Mouse (Mus musculus): ENCODE data around the gene Gramd4.

Gramd4 gene

DNA sequence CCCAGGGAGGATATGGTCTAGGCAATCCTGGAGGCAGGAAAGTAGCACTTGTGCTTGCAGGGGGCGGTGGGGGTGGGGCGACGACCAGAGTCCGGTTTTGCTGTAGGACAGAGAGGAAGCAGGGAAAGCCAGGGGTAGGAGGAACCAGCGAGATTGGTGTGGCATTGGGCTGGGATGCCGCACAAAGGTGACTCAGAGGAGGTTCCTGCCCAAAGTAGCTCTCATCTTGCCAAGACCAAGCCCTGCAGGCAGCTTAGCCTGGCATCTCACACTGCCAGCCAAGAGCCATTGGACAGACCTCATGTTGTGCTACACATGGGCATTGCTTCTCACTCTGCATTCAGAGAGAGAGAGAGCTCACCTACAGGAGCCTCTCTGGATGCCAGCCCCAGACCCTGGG, at the start of gene Gramd4:
TSS of gene Gramd4 (plus strand) at position 283 of the 400 bp plus-strand sequence.
- DNase-seq (ENCODE audit: low spot score in 2 of 2) = no peak

DNA sequence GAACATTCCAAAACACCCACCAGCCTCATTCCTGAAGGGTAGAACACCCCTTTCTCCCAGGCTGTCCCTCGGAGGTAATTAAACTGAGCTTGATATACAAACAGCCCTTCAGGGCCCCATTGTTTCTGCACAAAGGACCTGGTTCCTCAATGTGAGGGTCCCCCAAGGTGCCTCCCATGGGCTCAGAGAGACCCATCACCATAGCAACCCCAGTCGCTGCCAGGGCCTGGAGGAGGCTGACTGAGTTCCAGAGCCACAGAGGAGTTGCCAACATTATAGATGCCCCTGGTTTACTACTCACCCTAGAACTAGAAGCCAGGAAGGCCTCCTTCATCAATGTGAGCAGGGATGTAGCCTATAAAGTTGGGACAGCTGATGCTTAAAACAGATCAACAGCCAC, 44.4 kb upstream of the Gramd4 start:
- no peak for DNase-seq (ENCODE audit: low spot score in 2 of 2)

DNA sequence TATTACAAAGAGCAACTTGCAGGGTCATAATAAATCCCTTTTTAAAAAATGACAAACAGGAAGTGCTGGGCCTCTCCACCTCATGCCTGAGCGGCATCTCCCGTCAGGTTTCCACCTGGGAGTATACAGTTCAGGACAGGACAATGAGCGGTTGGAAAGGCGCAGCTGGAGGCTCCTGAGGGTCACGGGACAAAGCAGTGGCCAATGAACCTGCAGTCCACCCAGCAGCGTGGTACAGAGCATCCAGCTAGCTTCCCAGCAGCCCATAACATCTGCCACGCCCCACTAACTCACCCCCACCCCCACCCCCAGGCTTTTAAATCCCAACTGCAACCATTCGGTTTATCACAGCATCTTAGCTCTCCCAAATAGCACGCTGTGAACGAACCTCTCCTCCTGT, 43.8 kb upstream of the Gramd4 start:
- no peak for DNase-seq (ENCODE audit: low spot score in 2 of 2)

DNA sequence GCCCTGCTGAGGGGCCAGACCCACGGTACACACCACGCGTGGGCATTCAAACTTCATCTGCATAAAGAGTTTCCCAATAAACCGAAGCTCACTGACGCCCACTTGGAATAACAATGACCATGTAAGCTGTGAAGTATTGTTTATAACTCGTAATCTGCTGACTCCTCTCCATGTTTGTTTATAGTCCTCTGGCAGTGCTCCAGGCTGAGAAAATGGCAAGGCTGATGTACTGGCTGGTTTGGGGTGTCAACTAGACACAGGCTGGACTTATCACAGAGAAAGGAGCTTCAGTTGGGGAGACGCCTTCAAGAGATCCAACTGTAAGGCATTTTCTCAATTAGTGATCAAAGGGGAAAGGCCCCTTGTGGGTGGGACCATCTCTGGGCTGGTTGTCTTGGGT, 42.5 kb upstream of the Gramd4 start:
- DNase-seq (ENCODE audit: low spot score in 2 of 2) = no peak

DNA sequence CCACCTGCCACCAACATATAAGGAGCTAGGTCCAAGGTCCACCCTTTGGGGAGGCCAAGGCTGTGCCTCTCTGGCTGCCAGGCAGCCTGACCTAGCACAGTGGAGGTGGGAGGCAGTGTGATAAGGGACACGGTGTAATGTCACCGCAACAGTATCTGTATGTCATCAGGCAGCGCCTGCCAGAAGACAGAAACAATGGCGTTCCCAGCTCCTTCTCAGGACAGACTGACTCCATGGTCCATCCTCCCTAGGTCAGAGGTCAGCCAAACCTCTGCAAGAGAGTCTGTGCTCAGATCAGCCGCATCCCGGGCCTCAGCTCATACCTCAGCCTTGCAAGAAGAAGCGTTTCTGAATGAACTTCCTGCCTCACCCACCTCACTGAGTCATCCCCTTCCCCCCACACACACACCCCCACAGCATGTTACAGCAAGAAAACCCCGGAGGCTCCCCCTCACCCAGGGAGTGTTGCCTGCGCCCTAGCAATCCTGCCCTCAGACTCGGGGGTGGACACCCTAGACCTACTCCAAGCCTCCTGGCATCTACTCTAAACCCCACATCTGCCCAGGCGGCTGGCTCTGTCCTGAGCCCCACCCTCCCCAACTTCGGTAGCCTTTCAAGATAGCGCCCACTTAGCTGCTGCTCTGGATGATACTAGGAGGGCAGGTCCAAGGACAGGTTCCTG, 41.5 kb upstream of the Gramd4 start:
- no peak for DNase-seq (ENCODE audit: low spot score in 2 of 2)

DNA sequence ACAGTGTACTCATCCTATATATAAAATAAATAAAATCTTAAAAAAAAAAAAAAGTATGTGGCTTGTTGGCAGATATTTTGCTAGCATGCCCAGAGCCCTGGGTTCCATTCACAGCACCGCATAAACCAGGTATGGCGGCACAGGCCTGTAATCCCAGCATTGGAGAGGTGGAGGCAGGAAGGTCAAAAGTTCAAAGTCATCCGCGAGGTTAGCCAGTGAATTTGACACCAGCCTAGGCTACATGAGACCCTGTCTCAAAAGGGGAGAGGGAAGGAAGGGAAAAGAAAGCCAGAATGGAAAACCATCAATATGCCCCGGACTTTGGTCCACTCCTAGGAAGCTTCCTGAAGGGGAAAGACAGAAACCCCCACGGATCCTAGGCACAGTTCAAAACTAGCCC, 40.2 kb upstream of the Gramd4 start:
- no peak for DNase-seq (ENCODE audit: low spot score in 2 of 2)

DNA sequence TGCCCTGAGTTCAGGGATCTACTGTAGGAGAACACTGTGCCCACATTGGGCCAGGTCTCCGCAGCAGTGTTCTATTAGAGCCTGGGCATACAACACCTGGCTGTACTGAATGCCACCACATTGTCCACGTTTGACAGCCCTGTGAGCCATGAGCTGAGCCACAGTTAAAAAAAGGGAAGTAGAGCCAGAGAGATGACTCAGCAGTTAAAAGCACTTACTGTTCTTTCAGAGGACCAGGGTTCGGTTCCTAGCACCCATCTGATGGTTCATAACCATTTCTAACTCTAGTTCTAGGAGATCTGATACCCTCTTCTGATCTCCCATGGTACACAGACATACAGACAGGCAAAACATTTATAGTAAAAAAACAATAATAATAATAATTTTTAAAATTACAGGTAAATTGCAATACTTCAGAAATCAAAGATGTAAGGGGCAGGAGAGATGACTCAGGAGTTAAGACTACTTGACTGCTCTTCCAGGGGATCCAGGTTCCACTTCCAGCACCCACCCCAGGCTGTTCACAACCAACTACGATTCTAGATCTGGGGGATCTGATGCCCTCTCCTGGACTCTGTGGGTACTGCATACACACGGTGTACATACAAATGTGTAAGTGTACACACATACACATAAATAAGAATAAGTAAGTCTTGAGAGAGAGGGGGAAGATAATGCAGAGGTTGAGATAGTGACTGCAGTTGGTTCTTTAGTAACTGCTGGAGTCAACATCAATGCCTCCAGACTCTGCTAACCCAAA, 38.6 kb upstream of the Gramd4 start:
- no peak for DNase-seq (ENCODE audit: low spot score in 2 of 2)

DNA sequence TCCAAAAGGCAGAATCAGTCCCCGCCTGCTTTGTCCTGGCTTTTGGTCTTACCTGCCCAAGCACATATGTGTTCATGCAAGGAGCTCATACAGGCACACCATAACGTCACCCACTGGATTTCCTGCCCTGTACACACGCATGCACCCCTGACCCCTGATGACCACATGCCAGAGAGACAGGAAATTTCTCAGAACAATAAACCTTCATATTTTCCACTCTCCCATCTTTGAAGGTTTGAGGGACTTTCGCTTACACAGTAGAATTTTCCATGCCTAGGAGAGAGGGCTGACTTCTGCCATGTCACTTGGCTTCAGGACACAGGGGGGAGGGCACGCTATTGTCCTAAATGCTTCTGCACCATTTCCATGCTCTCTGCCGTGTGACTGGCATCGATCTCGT, 37.5 kb upstream of the Gramd4 start:
- DNase-seq (ENCODE audit: low spot score in 2 of 2) = no peak

DNA sequence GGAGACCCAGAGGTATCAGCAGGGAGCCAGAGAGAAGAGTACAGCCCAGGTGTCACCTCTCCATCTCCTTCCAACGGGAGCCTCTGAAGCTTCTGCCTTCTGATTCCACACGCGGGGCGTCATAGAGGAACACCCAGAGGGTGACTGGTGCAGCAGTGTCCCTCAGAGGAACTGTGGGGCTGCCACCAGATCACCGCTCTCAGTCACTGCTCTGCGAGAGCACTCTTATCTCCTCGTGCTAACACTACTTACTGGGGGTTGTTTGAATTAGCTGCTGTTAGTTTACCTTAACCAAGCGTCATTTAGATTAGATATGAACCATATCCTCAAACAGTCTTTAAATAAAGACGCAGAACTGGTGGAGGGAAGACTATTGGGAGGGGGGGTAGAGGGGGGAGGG, 36.2 kb upstream of the Gramd4 start:
- no peak for DNase-seq (ENCODE audit: low spot score in 2 of 2)

DNA sequence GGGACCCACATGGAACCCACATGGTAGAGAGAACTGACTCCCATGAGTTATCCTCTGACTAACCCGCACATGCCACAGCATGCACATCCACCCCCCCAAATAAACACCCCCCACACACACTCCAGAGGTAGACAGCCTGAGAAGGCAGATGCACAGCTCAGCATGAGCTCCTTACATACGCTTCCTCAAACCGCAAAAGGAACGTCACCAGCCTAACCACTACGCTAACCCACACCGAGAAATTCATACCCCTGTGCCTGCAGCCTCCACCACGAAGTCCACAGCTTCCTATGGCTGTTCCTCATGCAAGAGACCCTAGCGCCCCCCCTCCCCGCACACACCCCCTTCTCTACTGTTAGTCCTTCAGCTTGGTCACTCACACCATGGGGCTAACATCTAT, 35.5 kb upstream of the Gramd4 start:
- DNase-seq (ENCODE audit: low spot score in 2 of 2) = no peak

DNA sequence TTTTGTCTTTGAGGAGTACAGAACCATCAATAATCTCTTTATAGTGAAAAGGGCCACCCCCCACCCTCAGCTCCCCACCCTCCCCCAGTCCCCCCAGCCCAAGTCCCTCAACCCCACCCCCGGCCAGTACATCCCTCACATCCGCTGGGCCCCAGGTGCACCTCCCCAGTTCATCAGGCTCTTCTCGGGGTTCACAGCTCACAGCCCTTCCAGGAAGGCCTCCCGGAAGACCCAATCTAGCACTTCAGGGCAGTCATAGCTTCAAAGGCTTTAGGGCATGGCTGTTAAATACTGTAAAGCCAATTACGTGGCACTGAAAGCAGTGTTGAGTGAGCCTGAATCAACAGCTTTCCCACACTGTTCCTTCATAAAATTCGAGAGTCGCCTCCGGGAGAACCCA, 29.6 kb upstream of the Gramd4 start:
- no peak for DNase-seq (ENCODE audit: low spot score in 2 of 2)

DNA sequence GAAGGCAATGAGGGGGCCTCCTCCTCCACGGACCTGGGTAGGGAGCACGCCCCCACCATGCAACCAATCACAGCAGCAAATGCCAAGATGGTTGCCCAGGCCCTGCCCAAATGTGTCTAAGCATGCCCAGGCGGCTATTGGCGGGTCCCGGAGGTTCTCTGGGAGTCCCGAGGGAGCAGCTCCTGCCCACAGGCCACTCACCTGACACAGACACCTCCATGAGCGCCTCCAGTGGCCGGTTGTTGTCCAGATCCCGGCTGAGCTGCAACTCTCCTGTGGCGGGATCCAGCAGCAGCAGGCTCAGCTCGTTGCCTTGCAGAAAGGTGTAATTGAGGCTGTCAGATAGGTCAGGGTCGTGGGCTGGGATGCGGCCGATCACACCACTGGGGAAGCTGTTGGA, 27.5 kb upstream of the Gramd4 start:
- no peak for DNase-seq (ENCODE audit: low spot score in 2 of 2)

DNA sequence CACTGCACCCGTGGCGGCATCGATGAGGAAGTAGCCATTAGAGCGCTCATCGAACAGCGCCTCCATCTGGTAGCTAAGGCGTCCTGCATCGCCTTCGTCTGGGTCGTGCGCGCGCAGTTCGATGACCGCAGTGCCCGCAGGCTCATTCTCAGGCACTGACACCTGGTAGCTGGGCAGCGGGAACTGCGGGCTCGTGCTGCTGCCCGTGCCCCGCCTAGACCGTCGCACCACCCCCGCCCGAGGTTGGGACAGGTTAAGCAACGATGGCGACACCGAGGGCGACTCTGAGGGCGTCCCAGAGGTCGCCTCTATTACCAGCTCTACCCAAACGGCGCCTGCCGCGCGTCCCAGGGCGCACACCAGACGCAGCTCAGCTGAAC, 24.7 kb upstream of the Gramd4 start:
- no peak for DNase-seq (ENCODE audit: low spot score in 2 of 2)

DNA sequence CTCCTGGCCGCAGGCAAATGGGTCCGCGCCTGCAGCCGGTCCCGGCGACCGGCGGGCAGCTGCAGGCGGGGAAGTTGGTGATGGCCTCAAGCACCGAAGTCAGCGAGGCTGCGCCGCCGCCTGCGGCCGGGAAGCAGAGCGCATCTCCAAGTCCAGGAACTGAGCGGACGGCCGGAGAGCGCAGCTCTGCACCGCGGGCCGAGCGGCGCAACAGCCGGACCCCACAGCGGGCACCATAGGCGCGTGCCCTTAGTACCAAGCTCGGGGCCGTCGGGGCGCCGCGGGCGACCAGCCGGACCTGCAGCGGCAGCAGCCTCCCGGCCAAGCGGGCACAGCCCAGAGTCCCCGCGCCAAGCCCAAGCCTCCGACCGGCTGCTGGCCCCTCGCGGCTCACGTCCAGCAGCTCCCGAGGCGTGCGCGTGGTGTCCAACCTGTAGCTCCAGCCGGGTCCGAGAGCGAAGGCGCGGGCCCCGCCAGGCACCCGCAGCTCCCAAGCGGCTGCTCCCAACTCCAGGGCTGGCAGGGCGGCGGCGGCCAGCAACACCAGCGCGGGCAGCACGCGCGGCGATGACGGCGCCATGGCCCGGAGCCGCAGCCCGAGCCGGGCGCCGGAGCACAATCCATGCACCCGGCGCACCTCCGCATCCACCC, 24.2 kb upstream of the Gramd4 start, which contains the start of gene Celsr1:
TSS of gene Celsr1 (minus strand) at position 587 of the 651 bp plus-strand sequence.
- DNase-seq (ENCODE audit: low spot score in 2 of 2) = no peak

DNA sequence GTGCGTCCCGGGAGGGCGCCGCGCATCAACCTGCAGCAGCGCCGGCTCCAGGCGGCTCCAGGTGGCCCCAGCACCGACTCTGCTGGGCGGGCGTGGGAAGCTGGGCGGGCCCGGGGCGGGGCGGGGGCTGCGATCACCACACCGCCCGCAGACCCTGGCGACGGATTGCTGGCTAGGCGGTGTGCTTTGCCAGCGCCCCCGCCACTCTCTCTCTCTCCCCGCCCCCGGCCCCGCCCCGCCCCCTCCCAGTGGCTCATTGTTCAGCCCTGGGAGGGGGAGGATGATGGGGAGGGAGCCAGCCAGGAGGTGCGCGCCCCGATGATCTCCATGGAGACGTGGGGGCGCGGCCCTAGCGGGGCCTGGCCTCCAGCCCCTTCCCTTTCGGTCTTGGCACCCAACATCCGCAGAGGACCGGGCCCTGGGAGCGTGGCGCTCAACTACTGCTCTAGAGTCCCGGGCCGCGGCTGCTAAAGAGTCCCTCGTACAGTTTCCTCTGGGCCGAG, 23.4 kb upstream of the Gramd4 start:
- DNase-seq (ENCODE audit: low spot score in 2 of 2) = no peak

DNA sequence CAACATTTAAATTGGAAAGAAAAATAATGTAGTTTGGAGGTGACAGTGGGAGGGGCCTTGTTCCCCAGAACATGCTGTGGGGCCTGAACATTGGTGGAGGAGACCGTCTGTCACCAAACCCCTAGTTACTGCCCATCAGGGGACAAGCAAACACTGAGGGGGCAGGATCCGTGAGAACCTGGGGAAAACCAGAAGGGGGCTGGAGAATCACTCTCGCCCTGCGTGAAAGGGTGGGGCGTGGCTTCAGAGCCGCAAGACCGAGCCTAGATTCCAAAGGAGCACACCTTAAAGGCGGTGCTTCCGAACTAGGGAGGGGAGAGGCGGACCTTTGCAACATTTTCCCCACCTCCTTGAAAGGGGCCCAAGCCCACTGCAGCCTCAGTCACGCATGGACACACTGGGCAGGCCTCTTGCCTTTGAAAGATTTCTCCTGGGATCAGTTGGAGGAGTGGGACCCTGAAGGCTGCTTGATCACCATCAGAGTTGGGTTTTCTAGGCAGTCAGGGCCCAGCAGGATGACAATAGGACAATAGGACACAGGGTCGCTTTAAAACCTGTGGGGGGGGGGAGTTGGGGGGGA, 22.6 kb upstream of the Gramd4 start:
- DNase-seq (ENCODE audit: low spot score in 2 of 2) = no peak

DNA sequence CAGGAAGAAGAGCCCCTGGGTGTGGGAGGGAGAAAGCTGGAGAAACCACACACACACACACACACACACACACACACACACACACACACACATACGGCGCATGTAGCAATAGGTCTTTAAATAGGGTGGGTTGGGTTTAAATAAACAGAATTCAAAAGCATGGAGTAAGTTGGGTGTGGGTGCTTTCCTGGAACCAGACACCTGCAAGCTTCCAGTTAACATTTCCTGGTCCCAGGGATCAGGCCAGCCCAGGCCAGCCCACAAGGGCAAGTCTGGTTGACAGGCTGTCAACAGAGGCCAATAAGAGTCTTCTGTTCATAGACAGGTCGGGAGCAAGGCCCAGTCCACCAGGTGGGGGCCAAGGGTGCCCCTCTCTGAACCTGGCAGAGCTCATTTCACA, 21.6 kb upstream of the Gramd4 start:
- DNase-seq (ENCODE audit: low spot score in 2 of 2) = no peak

DNA sequence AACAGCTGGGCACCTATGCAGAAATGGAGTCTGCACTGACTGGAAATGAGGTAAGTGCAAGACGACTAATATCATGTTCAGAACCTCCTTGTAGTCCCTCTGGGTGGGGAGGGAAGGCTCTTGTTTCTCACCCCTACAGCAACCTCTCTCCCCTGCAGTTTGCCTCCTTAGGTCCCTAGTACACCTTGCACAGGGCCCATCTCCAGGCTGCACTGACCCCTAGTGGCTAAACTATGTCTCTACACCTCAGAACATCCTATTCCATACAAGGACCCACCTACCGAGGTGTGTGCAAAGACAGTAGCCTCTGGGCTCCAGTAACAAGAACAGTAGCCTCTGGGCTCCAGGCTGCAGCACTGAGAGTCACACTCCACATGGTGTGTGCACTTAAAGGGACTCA, 18.7 kb upstream of the Gramd4 start:
- DNase-seq (ENCODE audit: low spot score in 2 of 2) = peak in 1 of 2 experiments; percentile 54

DNA sequence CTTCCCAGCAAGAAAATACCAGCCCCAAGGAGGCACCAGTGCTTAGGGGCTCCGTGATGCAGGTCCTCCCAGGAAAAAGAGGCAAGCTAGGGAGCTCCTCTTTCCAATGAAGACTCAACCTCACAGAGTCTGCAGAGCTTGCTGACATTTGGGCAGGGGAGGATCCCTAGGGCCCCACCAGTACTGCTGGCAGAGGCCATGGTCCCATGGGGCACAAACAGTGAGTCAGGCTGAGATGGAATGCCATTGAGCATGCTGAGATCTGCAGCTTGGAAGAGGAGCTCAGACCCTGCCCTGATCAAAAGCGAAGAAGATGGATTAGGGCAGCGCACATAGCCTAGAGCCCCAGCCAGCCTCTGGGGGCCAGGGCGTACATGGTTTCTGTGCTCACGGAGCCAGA, 16.1 kb upstream of the Gramd4 start:
- DNase-seq (ENCODE audit: low spot score in 2 of 2) = no peak

DNA sequence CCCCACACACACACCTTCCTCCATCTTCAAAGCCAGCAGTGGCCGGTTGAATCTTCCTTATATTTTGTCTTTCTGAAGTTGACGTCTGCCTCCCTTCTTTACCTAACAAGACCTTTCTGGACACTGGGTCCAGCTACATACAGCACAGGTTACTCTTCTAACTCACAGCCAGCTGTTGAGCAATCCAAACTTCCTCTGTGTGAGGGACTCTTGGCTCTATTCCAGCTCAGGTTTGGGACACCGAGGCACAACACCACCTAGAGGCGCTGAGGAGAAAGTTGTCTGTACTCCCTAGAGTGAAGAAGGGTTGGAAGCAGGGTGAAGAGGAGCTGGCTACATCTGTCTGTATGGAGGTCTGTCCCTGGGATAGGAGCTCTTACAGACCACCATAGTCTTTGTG, 15.1 kb upstream of the Gramd4 start:
- DNase-seq (ENCODE audit: low spot score in 2 of 2) = no peak

DNA sequence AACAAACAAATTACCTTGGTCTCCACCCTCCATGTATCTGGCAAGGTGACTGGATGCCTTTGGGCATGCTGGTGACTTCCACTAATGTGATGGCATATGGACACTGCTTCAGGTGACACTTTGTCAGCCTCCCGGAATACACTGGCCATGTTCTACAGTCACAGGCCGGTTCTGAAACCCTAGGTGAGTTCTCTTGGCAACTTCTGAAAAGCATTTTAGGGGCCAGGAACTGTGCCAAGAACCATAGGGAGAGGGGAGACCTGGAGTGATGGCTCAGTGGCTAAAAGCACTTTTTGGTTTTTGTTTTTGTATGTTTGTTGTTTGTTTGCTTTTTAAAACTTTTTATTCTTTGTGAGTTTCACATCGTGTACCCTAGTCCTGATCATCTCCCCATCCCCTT, 8.0 kb upstream of the Gramd4 start:
- DNase-seq (ENCODE audit: low spot score in 2 of 2) = no peak

DNA sequence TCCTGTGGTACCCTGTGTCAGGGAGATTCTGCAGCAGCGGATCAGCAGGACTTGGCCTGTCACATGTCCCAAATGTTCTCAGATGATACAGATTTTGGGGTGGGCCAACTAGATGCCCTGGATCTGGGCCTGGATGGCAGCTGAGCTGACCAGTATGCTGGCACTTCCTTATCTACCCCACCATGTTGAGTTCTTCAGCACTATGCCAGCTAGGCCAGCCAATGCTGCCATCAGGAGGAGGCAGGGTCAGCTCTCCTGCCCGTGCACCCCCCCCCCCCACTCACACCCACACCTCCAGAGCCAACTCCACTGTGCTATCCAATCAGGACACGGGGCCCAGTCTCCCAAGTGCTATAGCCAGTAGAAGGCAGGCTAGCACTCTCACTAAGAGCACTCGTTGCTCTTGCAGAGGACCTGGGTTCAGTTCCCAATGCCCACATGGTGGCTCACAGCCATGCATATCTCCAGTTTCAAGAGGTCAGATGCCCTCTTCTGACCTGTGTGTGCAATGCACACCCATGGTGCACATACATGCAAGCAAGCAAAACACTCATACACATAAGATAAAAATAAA, 7.2 kb upstream of the Gramd4 start:
- DNase-seq (ENCODE audit: low spot score in 2 of 2) = no peak

Measured in urinary bladder, postnatal 4 days (tissue).